Mouse (Mus musculus): ENCODE measurements around the gene Ppp2r5c. TPM values are rescaled to one million over a fixed set of nuclear protein-coding genes. Genes with fewer than 3 reads are reported as not detected.

Gene Ppp2r5c
- polyA plus RNA-seq (2015; fragmentation: Nextera tagmentation; extraction: Ambion mirVana) = 80.9 and 82.2 TPM in 2 replicates

GRCm38 (mm10) chr12:110446290-110447170 lies at the start of gene Ppp2r5c:
TSS of gene Ppp2r5c (plus strand) at chr12:110447120.

GRCm38 (mm10) chr12:110601241-110602218 lies 154.6 kb downstream of the Ppp2r5c start, which contains the start of gene Dync1h1:
TSS of gene Dync1h1 (plus strand) at chr12:110601452.

Other genes with a start within 250 kb of the Ppp2r5c start
- gene Dio3, start 168.1 kb upstream of the Ppp2r5c start, polyA plus RNA-seq (2015; fragmentation: Nextera tagmentation; extraction: Ambion mirVana) = 0.14 and 0.21 TPM in 2 replicates
- 22.0 and 23.9 TPM in 2 replicates for gene Dync1h1, start 154.3 kb downstream of the Ppp2r5c start, polyA plus RNA-seq (2015; fragmentation: Nextera tagmentation; extraction: Ambion mirVana)
- not detected in 2 replicates for gene 1700001K19Rik, start 235.5 kb downstream of the Ppp2r5c start, polyA plus RNA-seq (2015; fragmentation: Nextera tagmentation; extraction: Ambion mirVana)